Mouse (Mus musculus) forebrain, embryonic 15.5 days (tissue): ENCODE data around the gene 5430427O19Rik. TPM values are rescaled to one million over a fixed set of nuclear protein-coding genes. Genes with fewer than 3 reads are reported as not detected.

Experiments used
- ATAC-seq: fragments of 200-750 bp; cut with Nextera tagmentation; replicated peaks from 2 replicates; pipeline ENCODE4 v1.8.0; 2017; ENCODE audit warnings: mild to moderate bottlenecking, moderate TSS enrichment, moderate library complexity
- H3K27ac ChIP-seq: fragments of 300-500 bp; sonication (generic); replicated peaks from 2 replicates; pipeline ENCODE4 v1.5.1; 2015; ENCODE audit warnings: mild to moderate bottlenecking, inconsistent platforms
- H3K27me3 ChIP-seq: fragments of 300-500 bp; sonication (generic); 2 replicates; pipeline ENCODE4 v1.6.1; 2015; ENCODE audit warnings: inconsistent platforms
- H3K36me3 ChIP-seq: fragments of 300-500 bp; sonication (generic); 2 replicates; pipeline ENCODE4 v1.6.1; 2015; ENCODE audit warnings: mild to moderate bottlenecking, inconsistent platforms
- H3K4me1 ChIP-seq: fragments of 300-500 bp; sonication (generic); 2 replicates; pipeline ENCODE4 v1.6.1; 2015; ENCODE audit warnings: inconsistent platforms
- H3K4me2 ChIP-seq: fragments of 300-500 bp; sonication (generic); replicated peaks from 2 replicates; pipeline ENCODE4 v1.6.1; 2015; ENCODE audit warnings: mild to moderate bottlenecking, inconsistent platforms
- H3K4me3 ChIP-seq: fragments of 300-500 bp; sonication (generic); 2 replicates; pipeline ENCODE4 v1.5.1; 2015; ENCODE audit warnings: mild to moderate bottlenecking, inconsistent platforms
- H3K9ac ChIP-seq: fragments of 300-500 bp; sonication (generic); replicated peaks from 2 replicates; pipeline ENCODE4 v1.6.1; 2015; ENCODE audit warnings: mild to moderate bottlenecking, inconsistent platforms
- H3K9me3 ChIP-seq: fragments of 300-500 bp; sonication (generic); 2 replicates; pipeline ENCODE4 v1.6.1; 2016; ENCODE audit warnings: inconsistent platforms
- WGBS: fragments of 180-500 bp; shearing (Covaris S2); methylation state at CpG from one replicate; pipeline ENCODE4 v1.1.7; 2015; ENCODE audit warnings: mixed read lengths; 5-methylcytosine and 5-hydroxymethylcytosine counted together
- polyA plus RNA-seq: library from polyadenylated mRNA; unstranded; fragments of >200 nt; fragmentation: Nextera tagmentation; extraction: Ambion mirVana; gene quantifications from 2 replicates; pipeline ENCODE4 v1.2.1, GENCODE M21; 2015

5430427O19Rik gene
- 0.04 and 0.06 TPM in 2 replicates for polyA plus RNA-seq

GRCm38 (mm10) chrX:85869914-85870483 lies at the start of gene 5430427O19Rik:
TSS of gene 5430427O19Rik (plus strand) at chrX:85870354.
- no peak within 1 kb of the TSS for H3K4me3 ChIP-seq
- H3K27ac ChIP-seq = no peak within 1 kb of the TSS
- H3K9me3 ChIP-seq = no peaks in the 10 kb centered on the region
- no peak within 1 kb of the TSS for H3K4me2 ChIP-seq
- no peaks in the 10 kb centered on the region for H3K27me3 ChIP-seq
- 81% methylated on average over 3 of the region's 3 CpGs for WGBS
- H3K4me1 ChIP-seq = no peaks in the 10 kb centered on the region
- no peak within 1 kb of the TSS for H3K9ac ChIP-seq
- no peaks in the 10 kb centered on the region for H3K36me3 ChIP-seq
- ATAC-seq = no peak

GRCm38 (mm10) chrX:85827719-85828453 lies 42.3 kb upstream of the 5430427O19Rik start:
- H3K9me3 ChIP-seq = no peaks in the 10 kb centered on the region
- 84% methylated on average over 3 of the region's 3 CpGs for WGBS

GRCm38 (mm10) chrX:85829000-85829399 lies 41.2 kb upstream of the 5430427O19Rik start:
- Histone ChIP-seq H3K4me2 (no peak overlapping the region), H3K9me3 (no peaks in the 10 kb centered on the region), H3K27ac (no peak overlapping the region), H3K9ac (no peak overlapping the region), H3K27me3 (no peaks in the 10 kb centered on the region), H3K4me1 (no peaks in the 10 kb centered on the region), H3K36me3 (no peaks in the 10 kb centered on the region), H3K4me3 (no peak overlapping the region)
- ATAC-seq = peak; percentile 60; the same call in 1 of the 2 replicates

More at GRCm38 (mm10) chrX:85827719-85828453, 42.3 kb upstream of the 5430427O19Rik start:
- Histone ChIP-seq H3K27ac (no peak overlapping the region), H3K4me3 (no peak overlapping the region), H3K36me3 (no peaks in the 10 kb centered on the region), H3K4me1 (no peaks in the 10 kb centered on the region), H3K27me3 (no peaks in the 10 kb centered on the region), H3K4me2 (no peak overlapping the region), H3K9ac (no peak overlapping the region)
- ATAC-seq = no peak

- Histone ChIP-seq H3K4me3 (no peak overlapping the region), H3K27ac (no peak overlapping the region), H3K9me3 (no peaks in the 10 kb centered on the region), H3K9ac (no peak overlapping the region), H3K4me2 (no peak overlapping the region), H3K27me3 (no peaks in the 10 kb centered on the region), H3K36me3 (no peaks in the 10 kb centered on the region), H3K4me1 (no peaks in the 10 kb centered on the region)
- ATAC-seq = no peak
These were observed 31.0 kb upstream of the 5430427O19Rik start for GRCm38 (mm10) chrX:85839174-85839573.

GRCm38 (mm10) chrX:85855938-85856337 lies 14.2 kb upstream of the 5430427O19Rik start:
- Histone ChIP-seq H3K4me2 (no peak overlapping the region), H3K4me1 (no peaks in the 10 kb centered on the region), H3K9me3 (no peaks in the 10 kb centered on the region), H3K27ac (no peak overlapping the region), H3K36me3 (no peaks in the 10 kb centered on the region), H3K27me3 (no peaks in the 10 kb centered on the region), H3K4me3 (no peak overlapping the region), H3K9ac (no peak overlapping the region)
- WGBS = 70% methylated on average over 3 of the region's 3 CpGs
- ATAC-seq = no peak

DNA sequence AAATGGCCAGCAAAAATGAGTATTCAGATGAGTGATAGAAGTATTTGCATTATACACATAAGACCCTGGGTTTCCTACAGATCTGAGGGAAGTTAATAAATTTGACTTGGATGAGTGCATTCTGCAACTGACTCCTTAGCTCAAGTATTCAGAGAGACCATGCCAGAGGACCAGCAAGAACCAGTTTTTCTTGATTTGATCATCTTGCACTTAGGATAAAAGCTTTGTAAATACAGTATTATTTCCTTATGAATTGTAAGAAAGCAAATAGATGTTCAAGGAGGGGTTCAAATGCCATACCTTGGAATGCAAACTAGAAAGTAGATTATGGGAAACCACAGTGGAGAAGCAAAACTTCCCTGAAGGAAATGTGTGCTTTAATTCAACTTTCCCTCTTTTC lies 13.0 kb upstream of the 5430427O19Rik start:
- no peak overlapping the region for H3K9ac ChIP-seq
- no peak overlapping the region for H3K4me2 ChIP-seq
- H3K9me3 ChIP-seq = no peaks in the 10 kb centered on the region
- no peaks in the 10 kb centered on the region for H3K27me3 ChIP-seq
- no peaks in the 10 kb centered on the region for H3K4me1 ChIP-seq
- H3K27ac ChIP-seq = no peak overlapping the region
- ATAC-seq = no peak
- no peak overlapping the region for H3K4me3 ChIP-seq
- H3K36me3 ChIP-seq = no peaks in the 10 kb centered on the region

- Histone ChIP-seq H3K36me3 (no peaks in the 10 kb centered on the region), H3K4me2 (no peak overlapping the region), H3K27ac (no peak overlapping the region), H3K9ac (no peak overlapping the region), H3K27me3 (no peaks in the 10 kb centered on the region), H3K4me3 (no peak overlapping the region), H3K9me3 (no peaks in the 10 kb centered on the region), H3K4me1 (no peaks in the 10 kb centered on the region)
- 80% methylated on average over 3 of the region's 3 CpGs for WGBS
- no peak for ATAC-seq
These were observed 2.1 kb upstream of the 5430427O19Rik start for GRCm38 (mm10) chrX:85868079-85868478.

GRCm38 (mm10) chrX:85871371-85872056 lies 1.4 kb downstream of the 5430427O19Rik start:
- no peaks in the 10 kb centered on the region for H3K9me3 ChIP-seq
- H3K36me3 ChIP-seq = no peaks in the 10 kb centered on the region
- no peak overlapping the region for H3K9ac ChIP-seq
- ATAC-seq = no peak
- H3K27me3 ChIP-seq = no peaks in the 10 kb centered on the region
- WGBS = 94% methylated on average over 11 of the region's 11 CpGs
- H3K4me2 ChIP-seq = no peak overlapping the region
- no peak overlapping the region for H3K4me3 ChIP-seq
- H3K27ac ChIP-seq = no peak overlapping the region
- no peaks in the 10 kb centered on the region for H3K4me1 ChIP-seq

DNA sequence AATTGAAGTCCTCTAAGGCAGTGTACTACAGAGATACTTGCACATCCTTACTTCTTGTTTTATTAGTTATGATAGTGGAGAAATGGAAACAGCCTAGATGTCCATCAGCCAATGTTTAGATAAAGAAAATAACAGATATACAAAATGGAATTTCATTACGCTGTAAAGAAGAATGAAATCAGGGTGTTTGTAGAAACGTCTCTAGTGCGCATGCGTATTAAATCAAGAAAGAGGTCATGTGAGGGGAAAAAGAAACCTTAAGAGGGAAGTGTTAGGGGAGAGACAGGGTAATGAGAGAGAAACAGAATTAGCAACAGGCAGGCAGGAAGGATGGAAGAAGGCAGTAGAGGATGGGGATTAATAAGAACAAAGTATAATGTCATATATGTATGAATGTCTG lies 4.2 kb downstream of the 5430427O19Rik start:
- 92% methylated on average over 4 of the region's 4 CpGs for WGBS
- H3K27me3 ChIP-seq = no peaks in the 10 kb centered on the region
- H3K4me1 ChIP-seq = no peaks in the 10 kb centered on the region
- no peaks in the 10 kb centered on the region for H3K9me3 ChIP-seq
- no peaks in the 10 kb centered on the region for H3K36me3 ChIP-seq
- ATAC-seq = no peak
- H3K4me2 ChIP-seq = no peak overlapping the region
- no peak overlapping the region for H3K27ac ChIP-seq
- no peak overlapping the region for H3K9ac ChIP-seq
- no peak overlapping the region for H3K4me3 ChIP-seq

- Histone ChIP-seq H3K27ac (no peak overlapping the region), H3K9me3 (no peaks in the 10 kb centered on the region), H3K4me1 (no peaks in the 10 kb centered on the region), H3K9ac (no peak overlapping the region), H3K27me3 (no peaks in the 10 kb centered on the region), H3K4me2 (no peak overlapping the region), H3K4me3 (no peak overlapping the region), H3K36me3 (no peaks in the 10 kb centered on the region)
- ATAC-seq = no peak
These were observed 5.8 kb downstream of the 5430427O19Rik start for GRCm38 (mm10) chrX:85875951-85876350.

- no peak overlapping the region for H3K4me3 ChIP-seq
- H3K9me3 ChIP-seq = no peaks in the 10 kb centered on the region
- no peak overlapping the region for H3K27ac ChIP-seq
- no peaks in the 10 kb centered on the region for H3K4me1 ChIP-seq
- no peaks in the 10 kb centered on the region for H3K36me3 ChIP-seq
- no peak for ATAC-seq
- H3K9ac ChIP-seq = no peak overlapping the region
- no peak overlapping the region for H3K4me2 ChIP-seq
- H3K27me3 ChIP-seq = no peaks in the 10 kb centered on the region
- WGBS = 79% methylated on average over 2 of the region's 2 CpGs
These were observed 7.6 kb downstream of the 5430427O19Rik start for GRCm38 (mm10) chrX:85877747-85878146.

DNA sequence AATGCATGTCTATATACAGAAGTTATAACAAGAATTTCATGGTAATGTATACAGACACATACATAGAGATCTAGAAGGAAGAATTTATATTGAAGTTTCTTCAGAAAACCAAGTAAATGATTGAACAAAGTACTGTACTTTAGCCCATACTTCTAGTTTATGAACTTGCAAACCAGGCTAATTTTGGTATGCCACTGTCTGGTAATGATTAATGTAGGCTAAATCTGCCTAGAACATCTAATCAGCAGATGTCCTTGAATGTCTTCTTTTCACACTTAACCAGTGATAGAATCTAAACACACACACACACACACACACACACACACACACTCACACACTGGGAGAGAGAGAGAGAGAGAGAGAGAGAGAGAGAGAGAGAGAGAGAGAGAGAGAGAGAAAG lies 8.1 kb downstream of the 5430427O19Rik start:
- no peak for ATAC-seq
- Histone ChIP-seq H3K36me3 (no peaks in the 10 kb centered on the region), H3K4me2 (no peak overlapping the region), H3K27me3 (no peaks in the 10 kb centered on the region), H3K4me1 (no peaks in the 10 kb centered on the region), H3K9me3 (no peaks in the 10 kb centered on the region), H3K27ac (no peak overlapping the region), H3K4me3 (no peak overlapping the region), H3K9ac (no peak overlapping the region)
